Comparison of ENCODE assay signal across 9 mouse cellular contexts in the genomic region with DNA sequence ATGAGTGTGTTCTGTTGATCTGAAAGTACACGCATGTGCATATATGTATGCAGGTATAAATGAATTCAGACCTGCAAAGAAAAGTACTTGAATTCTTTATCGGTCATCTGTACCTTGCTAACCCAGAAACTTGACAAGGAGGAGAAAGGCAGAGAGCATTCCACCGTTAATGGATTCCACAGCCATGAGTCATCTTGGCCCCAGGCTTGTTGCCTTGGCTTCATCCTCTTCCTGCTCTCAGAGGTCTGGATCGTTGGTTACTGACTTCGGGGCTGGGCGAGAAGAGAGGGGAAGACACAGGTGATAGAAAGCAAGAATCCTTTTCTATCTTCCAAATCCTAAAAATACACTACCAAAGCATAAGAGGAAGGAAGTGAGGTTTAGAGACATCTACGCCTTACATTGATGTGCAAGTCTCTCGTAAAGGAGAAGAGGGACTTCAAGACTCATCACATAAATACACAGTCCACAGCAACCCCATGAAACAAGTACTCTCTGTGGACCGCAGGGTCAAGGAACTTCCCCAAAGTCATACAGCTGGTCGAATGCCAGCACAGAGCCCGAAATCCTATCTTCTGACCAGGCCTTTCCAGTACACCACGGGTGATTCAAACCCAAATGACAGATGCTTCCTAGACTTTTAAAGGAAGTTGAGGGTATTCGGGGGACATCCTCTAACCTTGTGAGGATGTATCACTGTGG. TPM values are rescaled to one million over a fixed set of nuclear protein-coding genes. Genes with fewer than 3 reads are reported as not detected.
DNase-seq lines count a peak whose midpoint lies in the region; ATAC-seq and TF ChIP-seq lines count a peak whose summit lies in the region.
"Had no signal": no experiment of that assay in that cellular context is flagged by ENCODE, and none has a peak within 500 bp of the region (broad histone marks: within the 10 kb centered on the region; RNA-seq: fewer than 3 reads in every experiment).

No protein-coding gene starts in this region.

- no peak overlapping the region for H3K4me2 ChIP-seq in limb, embryonic 14.5 days (replicated peaks; ENCODE audit: low read depth, low read length, severe bottlenecking)
- 0 out of 2 replicates have a peak overlapping the region, but pooled peaks have one; percentile 33 for H3K4me2 ChIP-seq in heart, embryonic 14.5 days (ENCODE audit: low read length)

- no peak overlapping the region for H3K9ac ChIP-seq in limb, embryonic 14.5 days (ENCODE audit: low read depth, low read length, severe bottlenecking)
- no peak overlapping the region for H3K9ac ChIP-seq in heart, embryonic 14.5 days (ENCODE audit: low read length)

- no peaks in the 10 kb centered on the region for H3K27me3 ChIP-seq in limb, embryonic 14.5 days (ENCODE audit: control insufficient read depth, insufficient read depth, low read length)
- no peaks in the 10 kb centered on the region for H3K27me3 ChIP-seq in limb, embryonic 10.5 days (ENCODE audit: low read depth, poor library complexity, severe bottlenecking)
- no peaks in the 10 kb centered on the region for H3K27me3 ChIP-seq in heart, embryonic 14.5 days (ENCODE audit: control insufficient read depth, insufficient read depth, low read length)
- no peaks in the 10 kb centered on the region for H3K27me3 ChIP-seq in hindbrain, embryonic 10.5 days (ENCODE audit: insufficient read depth, poor library complexity, severe bottlenecking)

- H3K4me1 ChIP-seq in limb, embryonic 14.5 days (ENCODE audit: control insufficient read depth, insufficient read depth, low read length): peaks cover 19% of the 10 kb centered on the region
- H3K4me1 ChIP-seq in limb, embryonic 10.5 days: peaks cover 17% of the 10 kb centered on the region
- H3K4me1 ChIP-seq in heart, embryonic 14.5 days (ENCODE audit: control insufficient read depth in 2 of 2, insufficient read depth in 2 of 2, low read length in 2 of 2): peaks cover 13 to 28% of the 10 kb centered on the region in 2 experiments
- peaks cover 27% of the 10 kb centered on the region for H3K4me1 ChIP-seq in hindbrain, embryonic 10.5 days (replicated peaks)

- H3K4me3 ChIP-seq in limb, embryonic 14.5 days (replicated peaks; ENCODE audit: low read length): no peak overlapping the region
- no peak overlapping the region for H3K4me3 ChIP-seq in limb, embryonic 10.5 days
- H3K4me3 ChIP-seq in heart, embryonic 14.5 days (ENCODE audit: control insufficient read depth in 1 of 2, insufficient read depth in 1 of 2, low read depth in 1 of 2, low read length in 2 of 2): no peak overlapping the region
- no peak overlapping the region for H3K4me3 ChIP-seq in hindbrain, embryonic 10.5 days

- TF ChIP-seq POLR2A in limb, embryonic 14.5 days (IDR thresholded peaks at IDR 0.05; ENCODE audit: borderline replicate concordance, extremely low read depth, insufficient read depth, insufficient read length): no peak

- no peak overlapping the region for H3K27ac ChIP-seq in limb, embryonic 14.5 days (replicated peaks; ENCODE audit: low read depth, low read length)
- H3K27ac ChIP-seq in limb, embryonic 10.5 days: no peak overlapping the region
- peak overlapping the region; percentile 59 to 73 for H3K27ac ChIP-seq in heart, embryonic 14.5 days (replicated peaks in 1 of 2; ENCODE audit: control insufficient read depth in 1 of 2, insufficient read depth in 1 of 2, low read depth in 2 of 2, low read length in 2 of 2)
- no peak overlapping the region for H3K27ac ChIP-seq in hindbrain, embryonic 10.5 days

- H3K36me3 ChIP-seq in limb, embryonic 14.5 days (ENCODE audit: control insufficient read depth, insufficient read depth, low read length): no peaks in the 10 kb centered on the region
- peaks cover 53% of the 10 kb centered on the region for H3K36me3 ChIP-seq in limb, embryonic 10.5 days
- no peaks in the 10 kb centered on the region for H3K36me3 ChIP-seq in heart, embryonic 14.5 days (ENCODE audit: control insufficient read depth, insufficient read depth, low read length)
- peaks cover 72% of the 10 kb centered on the region for H3K36me3 ChIP-seq in hindbrain, embryonic 10.5 days
- H3K36me3 ChIP-seq: G1E had no signal

- H3K9me3 ChIP-seq in limb, embryonic 14.5 days (ENCODE audit: control insufficient read depth, low read length): no peaks in the 10 kb centered on the region
- H3K9me3 ChIP-seq in limb, embryonic 10.5 days (replicated peaks): no peaks in the 10 kb centered on the region
- no peaks in the 10 kb centered on the region for H3K9me3 ChIP-seq in heart, embryonic 14.5 days (ENCODE audit: control insufficient read depth, low read length)
- no peaks in the 10 kb centered on the region for H3K9me3 ChIP-seq in hindbrain, embryonic 10.5 days

- ATAC-seq in limb, embryonic 14.5 days (ENCODE audit: low FRiP score, low read depth): 0 out of 2 replicates have a peak, but pooled peaks have one; percentile 56
- no peak for ATAC-seq in heart, embryonic 14.5 days (ENCODE audit: insufficient number of reproducible peaks, insufficient read depth, low FRiP score, low read depth)

- WGBS in limb, embryonic 14.5 days: 65% methylated on average over 13 of the region's 13 CpGs
- WGBS in limb, embryonic 10.5 days: 82% methylated on average over 13 of the region's 13 CpGs
- 37% methylated on average over 13 of the region's 13 CpGs for WGBS in heart, embryonic 14.5 days
- WGBS in hindbrain, embryonic 10.5 days: 85% methylated on average over 13 of the region's 13 CpGs

- peak; percentile 79 for DNase-seq in limb, embryonic 14.5 days (ENCODE audit: low spot score)
- no peak for DNase-seq in limb, embryonic 10.5 days (ENCODE audit: low spot score)
- DNase-seq in embryo, embryonic 9.5 days (ENCODE audit: extremely low spot score): peak; percentile 23
- DNase-seq in mesoderm, embryonic 11.5 days (ENCODE audit: low read depth, low spot score): peak; percentile 43
- DNase-seq in hindbrain, embryonic 10.5 days (ENCODE audit: low spot score): no peak
- no peak for DNase-seq in left cerebral cortex, adult 11 months (ENCODE audit: low spot score)
- DNase-seq in cerebellum, adult 11 months: no peak

RNA-seq across cellular contexts. Expression of gene Zfp462, which starts 35.1 kb away (rescaled TPM):
- 26.7 and 33.1 TPM in 2 replicates for polyA plus RNA-seq in limb, embryonic 14.5 days (2012; rRNA removed)
- polyA plus RNA-seq in limb, embryonic 14.5 days (2014; fragmentation: Nextera tagmentation; extraction: Ambion mirVana): 3.8 and 4.2 TPM in 2 replicates
- 9.8 and 10.3 TPM in 2 replicates for polyA plus RNA-seq in limb, embryonic 10.5 days (2016; fragmentation: Nextera tagmentation; extraction: Ambion mirVana)
- polyA plus RNA-seq in heart, embryonic 14.5 days (2014; fragmentation: Nextera tagmentation; extraction: Ambion mirVana): 1.7 and 3.7 TPM in 2 replicates
- 12.8 and 14.2 TPM in 2 replicates for polyA plus RNA-seq in hindbrain, embryonic 10.5 days (2016; fragmentation: Nextera tagmentation; extraction: Ambion mirVana)
- polyA plus RNA-seq: G1E had no signal

Comparison
In these comparisons a context has a peak if more than half of its experiments do, and no peak if none do; other contexts are left out.
1. DNase-seq: peak in limb, embryonic 14.5 days (single experiment), embryo, embryonic 9.5 days (single experiment) and mesoderm, embryonic 11.5 days (single experiment); none in limb, embryonic 10.5 days (single experiment), hindbrain, embryonic 10.5 days (single experiment), left cerebral cortex, adult 11 months (single experiment) and cerebellum, adult 11 months (single experiment).
2. H3K27ac ChIP-seq: peak in heart, embryonic 14.5 days (2 of 2); none in limb, embryonic 14.5 days (single experiment), limb, embryonic 10.5 days (single experiment) and hindbrain, embryonic 10.5 days (single experiment).